Mouse (Mus musculus) spleen, postnatal 14 days (tissue): Measurements from ENCODE around the gene Tulp2.
"Not testable (repeated sequence)": the region's sequence is repeated elsewhere in the genome, so short reads cannot be mapped to it uniquely, and the experiment has no call there.

Experiments used
- DNase-seq, 2 experiments: peaks; one replicate each; pipeline ENCODE4 v3.0.0; 2021 to 2022; ENCODE audit warnings: low spot score in 2 of 2

The Tulp2 gene

GRCm38 (mm10) chr7:45460377-45460776, 21.3 kb upstream of the Tulp2 start:
- DNase-seq = no peak

- peak; percentile 71 to 72 for DNase-seq
Measured at GRCm38 (mm10) chr7:45460860-45461314, 20.8 kb upstream of the Tulp2 start.

- DNase-seq = no peak
Measured at GRCm38 (mm10) chr7:45461326-45461725, 20.4 kb upstream of the Tulp2 start.

DNA sequence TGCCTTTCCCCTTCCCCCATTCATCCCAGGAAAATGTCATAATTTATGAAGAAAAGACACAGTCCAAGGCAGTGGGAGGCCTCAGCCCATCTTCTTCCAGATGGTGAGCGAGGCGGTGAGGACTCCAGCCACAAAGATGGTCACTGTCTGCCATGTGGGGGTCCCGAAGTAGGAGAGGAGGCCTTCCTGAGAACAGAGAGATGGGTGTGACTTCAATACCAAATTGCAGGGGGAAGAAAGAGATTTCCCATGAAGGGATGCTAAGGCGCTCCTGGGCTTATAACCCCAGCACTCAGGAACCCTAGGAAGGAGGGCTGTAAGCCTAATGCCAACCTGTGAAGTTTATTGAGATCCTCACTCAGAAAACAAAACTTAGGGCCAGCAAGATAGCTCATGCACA, 19.9 kb upstream of the Tulp2 start:
- no peak for DNase-seq

- DNase-seq = no peak
Measured at GRCm38 (mm10) chr7:45462325-45462724, 19.4 kb upstream of the Tulp2 start.

DNA sequence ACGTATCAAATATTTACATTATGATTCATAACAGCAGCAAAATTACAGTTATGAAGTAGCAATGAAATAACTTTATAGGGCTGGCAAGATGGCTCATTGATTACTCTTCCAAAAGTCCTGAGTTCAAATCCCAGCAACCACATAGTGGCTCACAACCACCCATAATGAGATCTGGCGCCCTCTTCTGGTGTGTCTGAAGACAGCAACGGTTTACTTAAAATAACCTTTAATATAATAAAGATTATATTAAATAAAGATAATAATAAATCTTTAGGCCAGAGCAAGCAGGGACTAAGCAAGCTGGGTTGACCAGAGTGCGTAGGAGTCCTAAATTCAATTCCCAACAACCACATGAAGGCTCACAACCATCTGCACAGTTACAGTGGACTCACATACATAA, 18.8 kb upstream of the Tulp2 start:
- not testable (repeated sequence) for DNase-seq

DNA sequence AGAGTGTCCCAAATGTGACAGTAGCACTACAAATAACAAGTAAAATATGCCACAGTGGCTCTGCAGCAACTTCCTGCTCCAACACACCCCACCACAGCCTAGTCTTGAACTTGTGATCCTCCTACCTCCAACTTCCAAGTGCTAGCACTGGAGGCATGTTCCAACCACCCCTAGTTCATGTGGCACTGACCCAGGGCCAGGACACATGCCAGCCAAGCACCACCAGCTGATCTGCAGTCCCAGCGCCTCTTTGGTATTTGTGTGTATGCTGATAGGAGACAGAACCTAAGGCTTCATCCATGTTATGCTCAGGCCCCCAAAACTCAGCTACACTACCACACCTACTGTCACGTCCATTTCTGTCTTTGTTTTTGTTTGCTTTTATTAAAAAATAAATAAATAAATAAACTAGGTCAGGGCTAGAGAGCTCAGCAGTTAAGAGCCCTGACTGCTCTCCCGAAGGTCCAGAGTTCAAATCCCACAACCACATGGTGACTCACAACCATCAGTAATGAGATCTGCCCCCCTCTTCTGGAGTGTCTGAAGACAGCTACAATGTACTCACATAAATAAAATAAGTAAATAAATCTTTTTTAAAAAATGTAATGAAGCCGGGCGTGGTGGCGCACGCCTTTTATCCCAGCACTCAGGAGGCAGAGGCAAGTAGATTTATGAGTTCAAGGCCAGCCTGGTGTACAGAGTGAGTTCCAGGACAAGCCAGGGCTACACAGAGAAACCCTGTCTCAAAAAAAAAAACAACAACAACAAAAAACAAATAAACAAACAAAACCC, 17.5 kb upstream of the Tulp2 start:
- no peak for DNase-seq

- DNase-seq = no peak
Measured at GRCm38 (mm10) chr7:45465112-45465511, 16.6 kb upstream of the Tulp2 start.

DNA sequence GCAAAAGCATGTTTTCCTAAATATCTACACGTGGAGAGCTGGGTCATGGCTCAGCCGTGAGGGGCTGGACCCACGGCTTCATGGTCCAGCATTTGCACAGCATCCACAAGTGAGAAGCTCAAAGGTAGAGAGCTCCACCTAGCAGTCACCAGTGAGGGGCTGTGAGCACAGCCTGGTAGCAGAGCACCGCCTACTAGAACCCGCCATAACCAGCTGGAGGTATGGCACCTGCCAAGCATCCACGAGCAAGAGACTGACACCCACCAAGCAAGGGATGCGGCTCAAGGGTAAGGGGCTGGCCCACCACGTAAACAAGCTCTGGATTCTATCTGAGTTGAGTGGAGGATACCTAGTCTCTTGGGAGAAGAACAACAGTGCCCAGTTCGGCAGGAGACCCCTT, 16.1 kb upstream of the Tulp2 start:
- DNase-seq = no peak

DNA sequence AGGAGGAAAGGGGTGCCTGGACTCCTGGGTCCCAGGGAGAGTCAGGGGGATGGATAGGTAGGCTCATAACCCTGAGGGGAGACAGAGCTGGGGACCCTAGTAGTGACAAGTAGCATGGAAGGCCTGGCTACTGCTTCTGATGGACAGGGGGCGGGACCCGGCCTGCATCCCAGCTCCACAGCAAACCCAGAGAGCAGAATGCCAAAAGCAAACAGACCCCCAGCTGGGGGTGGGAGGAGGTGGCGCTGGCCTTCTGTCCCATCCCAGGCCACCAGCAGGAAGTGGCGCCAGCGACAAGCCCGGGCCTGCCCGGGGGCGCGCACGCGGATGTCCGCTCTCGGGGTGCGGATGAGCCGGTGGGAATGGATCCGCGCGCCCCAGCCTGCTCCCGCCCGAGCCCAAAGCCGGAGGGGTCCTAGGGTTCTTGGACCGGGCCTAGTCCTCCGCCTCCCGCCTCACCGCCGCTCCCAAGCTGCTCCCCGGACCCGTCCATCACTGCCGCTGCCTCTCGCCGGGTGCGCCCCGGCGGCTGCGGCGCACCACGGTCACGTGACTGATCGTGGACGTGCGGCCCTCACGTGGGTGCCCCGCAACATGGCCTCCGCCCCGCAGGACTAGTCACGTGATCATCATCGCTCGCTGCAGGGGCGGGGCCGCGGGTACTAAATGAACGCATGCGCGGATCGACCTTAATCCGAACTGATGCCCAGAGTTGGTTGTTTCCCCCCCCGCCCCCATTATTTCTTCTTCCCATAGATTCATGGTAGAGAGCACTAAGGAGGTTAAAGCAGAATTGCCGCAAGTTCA, 15.2 kb upstream of the Tulp2 start, which contains the start of gene Bax:
Gene Bax (minus strand): TSS at position 616 of the 807 bp plus-strand sequence.
- peak; percentile 86 to 92 for DNase-seq

GRCm38 (mm10) chr7:45467090-45467670, 14.5 kb upstream of the Tulp2 start:
- DNase-seq = no peak

DNA sequence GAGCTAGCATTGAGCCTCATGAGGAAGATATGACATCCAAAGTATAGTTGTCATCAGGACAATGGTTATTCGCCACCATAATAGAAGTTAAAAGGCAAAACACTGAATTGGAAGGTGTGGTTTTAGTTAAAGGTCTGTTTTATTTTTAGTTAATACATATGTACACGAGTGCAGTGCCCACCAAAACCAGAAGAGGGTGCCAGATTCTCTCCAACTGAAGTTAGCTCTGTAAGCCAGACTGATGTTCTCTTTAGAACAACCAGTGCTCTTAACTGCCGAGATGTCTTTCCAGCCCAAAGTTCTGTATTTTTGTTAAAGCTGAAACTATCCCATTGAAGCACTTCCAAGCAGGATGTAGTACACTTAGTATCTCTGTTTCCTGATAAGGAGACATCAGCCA, 10.8 kb upstream of the Tulp2 start:
- peak; percentile 60 to 74 for DNase-seq

- DNase-seq = no peak
Measured at GRCm38 (mm10) chr7:45475291-45475969, 6.2 kb upstream of the Tulp2 start.

- DNase-seq = no peak
Measured at GRCm38 (mm10) chr7:45476453-45476852, 5.2 kb upstream of the Tulp2 start.

GRCm38 (mm10) chr7:45477003-45477402, 4.7 kb upstream of the Tulp2 start:
- peak in 1 of 2 experiments; percentile 50 for DNase-seq

GRCm38 (mm10) chr7:45478774-45479173, 2.9 kb upstream of the Tulp2 start:
- DNase-seq = no peak

DNA sequence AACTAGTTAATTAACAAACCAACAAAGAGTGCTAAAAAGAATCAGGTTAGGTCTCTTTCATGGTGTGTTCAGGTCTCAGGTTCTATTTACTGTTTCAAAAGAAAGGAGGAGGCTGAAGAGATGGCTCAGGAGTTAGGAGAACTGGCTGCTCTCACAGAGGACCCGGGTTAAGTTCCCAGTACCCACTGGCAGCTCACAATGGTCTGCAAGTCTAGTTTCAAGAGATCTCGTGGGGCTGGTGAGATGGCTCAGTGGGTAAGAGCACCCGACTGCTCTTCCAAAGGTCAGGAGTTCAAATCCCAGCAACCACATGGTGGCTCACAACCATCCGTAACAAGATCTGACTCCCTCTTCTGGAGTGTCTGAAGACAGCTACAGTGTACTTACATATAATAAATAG, 1.4 kb upstream of the Tulp2 start:
- not testable (repeated sequence) for DNase-seq

GRCm38 (mm10) chr7:45482166-45482565, 489 bp downstream of the Tulp2 start:
- DNase-seq = no peak

GRCm38 (mm10) chr7:45484985-45485384, 3.3 kb downstream of the Tulp2 start:
- DNase-seq = not testable (repeated sequence)

- DNase-seq = no peak
Measured at GRCm38 (mm10) chr7:45486158-45486557, 4.5 kb downstream of the Tulp2 start.

DNA sequence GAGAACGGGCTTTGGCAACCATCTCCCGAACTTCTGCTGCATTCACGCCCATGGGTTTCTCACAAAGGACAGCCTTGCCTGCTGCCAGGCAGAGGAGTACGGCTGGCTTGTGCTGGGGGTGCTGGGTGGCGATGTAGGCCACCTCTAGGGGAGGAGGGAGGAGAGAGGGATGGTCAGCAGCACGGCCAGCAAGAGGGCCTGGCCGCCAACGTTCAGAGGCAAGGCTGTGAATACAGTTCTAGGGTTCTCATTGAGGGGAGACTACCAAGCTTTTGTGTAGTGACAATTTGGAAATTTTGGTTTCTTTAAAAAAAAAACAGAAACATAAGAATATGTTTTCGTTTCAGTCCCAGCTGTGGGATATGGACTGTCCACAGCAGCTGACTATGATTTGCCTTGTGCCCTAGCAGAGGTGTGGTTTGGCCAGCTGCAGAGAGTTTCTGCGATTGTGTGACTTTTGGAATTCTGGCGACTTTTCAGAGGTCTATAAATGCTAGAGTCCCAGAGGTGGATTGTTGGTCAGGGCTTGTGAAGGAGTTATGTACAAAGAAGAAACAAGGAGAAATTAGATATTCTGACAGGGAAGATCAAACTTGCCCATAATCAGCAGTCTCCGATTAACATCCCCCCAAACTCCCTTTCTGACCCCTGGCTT, 5.2 kb downstream of the Tulp2 start, which contains the start of gene Gm45808:
Gene Gm45808 (minus strand): TSS at position 51 of the 655 bp plus-strand sequence.
- DNase-seq = no peak
